Mouse (Mus musculus) left cerebral cortex, adult 11 months (tissue): ENCODE measurements at regions not wholly inside any gene's neighbourhood (a gene's known extent, or its start where the extent isn't known, plus 50 kb on each side); places are given as distances from the start of the nearest gene placed in this dataset.
A peak's percentile ranks its signal among the peaks of the same experiment; 100 is the strongest.

Experiments used
- DNase-seq: peaks from one replicate; pipeline ENCODE4 v3.0.0; 2022; ENCODE audit warnings: low spot score

- no peak for DNase-seq
These were observed 92.1 kb upstream of the Ins2 start for GRCm38 (mm10) chr7:142835319-142835718.

GRCm38 (mm10) chr7:142830969-142831673 lies 87.9 kb upstream of the Ins2 start:
- no peak for DNase-seq

- DNase-seq: no peak
These were observed 67.5 kb upstream of the Ins2 start for GRCm38 (mm10) chr7:142810711-142811110.

DNA sequence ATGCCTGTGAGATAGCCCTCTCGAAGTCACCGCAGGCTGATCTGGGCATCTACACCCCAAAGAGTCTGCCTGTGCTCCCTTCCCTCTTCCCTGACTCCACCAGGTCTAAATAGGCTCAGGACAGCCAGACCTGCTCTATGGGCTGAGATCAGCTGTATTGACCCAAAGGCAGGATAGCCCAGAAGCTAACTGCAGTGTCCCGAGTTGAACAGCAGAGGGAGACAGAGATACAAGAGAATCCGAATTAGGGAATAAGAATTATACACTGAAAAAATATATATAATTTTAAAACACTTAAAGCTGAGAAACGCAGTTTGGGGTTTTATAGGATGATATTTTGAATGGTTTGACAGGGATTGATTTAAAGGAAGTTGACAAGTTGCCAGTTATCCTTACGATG lies 56.2 kb upstream of the Ins2 start:
- DNase-seq: peak; percentile 3

- no peak for DNase-seq
These were observed 51.3 kb upstream of the Ins2 start for GRCm38 (mm10) chr7:142794481-142794880.
